Mouse (Mus musculus) heart, postnatal 0 days (tissue): ENCODE measurements at regions not wholly inside any gene's neighbourhood (a gene's known extent, or its start where the extent isn't known, plus 50 kb on each side); places are given as distances from the start of the nearest gene placed in this dataset.

Experiments
- ATAC-seq: fragments of 200-750 bp; cut with Nextera tagmentation; 2 replicates; pipeline ENCODE4 v1.8.0; 2017; ENCODE audit warnings: low read depth, moderate number of reproducible peaks, moderate library complexity; ENCODE audit not compliant: insufficient read depth
- DNase-seq: peaks from one replicate; pipeline ENCODE4 v3.0.0-alpha.2; 2016; ENCODE audit warnings: low spot score
- H3K27ac ChIP-seq: fragments of 300-500 bp; sonication (generic); 2 replicates; pipeline ENCODE4 v1.5.1; 2014; ENCODE audit warnings: low read depth, mild to moderate bottlenecking
- H3K27me3 ChIP-seq: fragments of 300-500 bp; sonication (generic); 2 replicates; pipeline ENCODE4 v1.6.1; 2014; ENCODE audit warnings: low read length, mixed read lengths; ENCODE audit not compliant: control insufficient read depth, insufficient read depth
- H3K36me3 ChIP-seq: fragments of 300-500 bp; sonication (generic); replicated peaks from 2 replicates; pipeline ENCODE4 v1.6.1; 2014; ENCODE audit warnings: low read length, mixed read lengths; ENCODE audit not compliant: control insufficient read depth, insufficient read depth
- H3K4me1 ChIP-seq: fragments of 300-500 bp; sonication (generic); 2 replicates; pipeline ENCODE4 v1.6.1; 2014; ENCODE audit warnings: antibody characterized with exemption; ENCODE audit not compliant: control insufficient read depth, insufficient read depth
- H3K4me2 ChIP-seq: fragments of 300-500 bp; sonication (generic); 2 replicates; pipeline ENCODE4 v1.6.1; 2014; ENCODE audit warnings: low read depth, mild to moderate bottlenecking, low read length, moderate library complexity
- H3K4me3 ChIP-seq: fragments of 300-500 bp; sonication (generic); 2 replicates; pipeline ENCODE4 v1.5.1; 2014; ENCODE audit warnings: low read depth, low read length
- H3K9ac ChIP-seq: fragments of 300-500 bp; sonication (generic); replicated peaks from 2 replicates; pipeline ENCODE4 v1.6.1; 2014; ENCODE audit warnings: low read depth, low read length, mixed read lengths
- H3K9me3 ChIP-seq: fragments of 300-500 bp; sonication (generic); replicated peaks from 2 replicates; pipeline ENCODE4 v1.6.1; 2016; ENCODE audit warnings: low read length; ENCODE audit not compliant: control insufficient read depth
- CTCF ChIP-seq: IDR thresholded peaks from 2 replicates; pipeline ENCODE4 v1.5.1; 2016; ENCODE audit warnings: antibody characterized with exemption, control low read depth, low read depth
- EP300 ChIP-seq: IDR thresholded peaks from 2 replicates; pipeline ENCODE4 v1.6.1; 2016; ENCODE audit warnings: antibody characterized with exemption, low read depth
- WGBS: fragments of 180-500 bp; shearing (Covaris S2); extraction: QIAGEN DNeasy Blood & Tissue Kit; methylation state at CpG from one replicate; pipeline ENCODE4 v1.1.7; 2014; 5-methylcytosine and 5-hydroxymethylcytosine counted together

DNA sequence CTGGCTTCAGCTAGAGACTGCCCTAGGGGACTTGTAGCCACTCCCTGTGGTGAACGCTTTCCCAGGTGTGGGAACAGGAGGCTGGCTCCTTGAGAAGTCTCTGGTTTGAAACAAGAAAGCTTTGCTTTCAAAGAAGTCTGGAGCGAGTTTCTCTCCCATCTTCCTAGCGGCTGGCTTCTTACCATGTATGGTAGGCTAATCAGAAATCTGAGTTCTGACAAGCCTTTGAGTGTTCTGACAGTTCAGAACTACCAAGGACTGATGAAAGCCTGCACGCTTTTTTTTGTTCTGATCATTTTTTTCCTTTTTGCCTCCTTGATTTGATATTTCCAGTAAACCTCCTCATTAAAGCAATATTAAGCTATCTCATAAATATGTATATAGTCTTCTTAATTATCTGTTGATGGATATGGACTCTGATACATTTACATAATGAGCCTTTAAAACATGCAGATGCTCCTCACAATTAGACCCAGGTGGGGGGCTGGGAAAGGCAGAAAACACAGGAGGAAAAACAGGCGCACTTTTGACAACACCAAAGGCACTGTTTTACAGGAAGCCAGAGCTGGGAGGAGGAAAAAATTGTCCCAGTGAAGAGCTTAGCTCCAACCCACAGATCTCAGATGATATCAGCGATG, 95.7 kb upstream of the Plxnc1 start:
- Histone ChIP-seq H3K9ac (no peak overlapping the region), H3K4me1 (no peaks in the 10 kb centered on the region), H3K27ac (no peak overlapping the region), H3K4me3 (no peak overlapping the region), H3K27me3 (no peaks in the 10 kb centered on the region), H3K4me2 (no peak overlapping the region), H3K36me3 (no peaks in the 10 kb centered on the region), H3K9me3 (no peaks in the 10 kb centered on the region)
- DNase-seq = no peak
- no peak for ATAC-seq
- 63% methylated on average over 6 of the region's 6 CpGs for whole genome bisulfite sequencing
- TF ChIP-seq EP300 = no peak
- no peak for TF ChIP-seq CTCF

DNA sequence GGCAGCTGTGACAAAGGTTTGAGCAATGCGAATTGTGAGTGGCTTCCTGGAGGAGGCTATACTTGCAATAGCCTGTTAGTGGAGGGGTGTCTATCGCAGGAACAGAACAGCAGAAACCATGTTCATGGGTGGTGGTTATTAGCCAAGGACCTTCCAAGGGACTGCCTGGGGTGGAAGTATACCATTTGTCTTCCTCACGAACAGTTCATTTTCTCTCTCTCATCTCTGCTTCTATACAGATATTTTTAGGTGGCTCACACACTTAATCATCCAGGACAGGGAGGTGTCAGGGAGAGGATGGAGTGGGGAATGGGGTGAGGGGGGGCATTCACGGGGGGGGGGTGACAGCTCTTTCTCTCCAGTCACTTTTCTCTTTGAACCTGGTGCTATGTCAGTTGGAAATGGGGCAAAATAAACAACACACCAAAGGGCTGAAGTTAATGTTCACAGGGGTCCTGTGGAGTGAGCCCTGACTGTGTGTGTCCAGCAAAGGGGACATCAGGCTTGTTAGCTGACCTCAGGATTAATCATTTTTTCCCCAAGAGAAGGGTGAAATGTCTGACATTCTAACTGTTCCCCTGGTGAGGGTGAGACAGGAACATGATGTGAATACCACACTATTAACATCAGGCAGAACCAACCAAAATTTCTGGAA, 91.5 kb upstream of the Plxnc1 start:
- no peak overlapping the region for H3K27ac ChIP-seq
- H3K4me1 ChIP-seq = no peaks in the 10 kb centered on the region
- H3K9ac ChIP-seq = no peak overlapping the region
- H3K27me3 ChIP-seq = no peaks in the 10 kb centered on the region
- TF ChIP-seq CTCF = no peak
- no peak for TF ChIP-seq EP300
- no peaks in the 10 kb centered on the region for H3K36me3 ChIP-seq
- no peaks in the 10 kb centered on the region for H3K9me3 ChIP-seq
- no peak overlapping the region for H3K4me3 ChIP-seq
- DNase-seq (no peak), ATAC-seq (no peak)
- 67% methylated on average over 4 of the region's 4 CpGs for WGBS
- H3K4me2 ChIP-seq = no peak overlapping the region

DNA sequence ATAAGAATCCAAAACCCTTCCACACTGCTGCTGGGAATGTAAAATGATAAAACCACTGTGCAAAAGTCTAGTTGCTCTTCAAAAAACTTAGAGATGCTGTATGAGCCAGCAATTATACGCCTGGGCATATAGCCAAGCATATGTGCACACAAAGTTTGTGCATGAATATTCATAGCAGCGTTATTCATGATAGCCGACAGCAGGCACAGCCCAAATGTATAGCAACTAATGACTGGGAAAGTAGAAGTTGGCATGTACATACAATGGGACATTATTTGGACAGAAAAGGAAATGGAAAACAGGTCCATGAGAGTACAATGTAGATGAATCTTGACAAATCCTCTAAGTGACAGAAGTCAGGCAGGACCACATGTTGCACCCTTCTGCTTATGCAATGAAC, 90.7 kb upstream of the Plxnc1 start:
- Histone ChIP-seq H3K9ac (no peak overlapping the region), H3K36me3 (no peaks in the 10 kb centered on the region), H3K4me1 (no peaks in the 10 kb centered on the region), H3K9me3 (no peaks in the 10 kb centered on the region), H3K27me3 (no peaks in the 10 kb centered on the region), H3K27ac (no peak overlapping the region), H3K4me3 (no peak overlapping the region), H3K4me2 (no peak overlapping the region)
- TF ChIP-seq EP300 (no peak), CTCF (no peak)
- ATAC-seq (no peak), DNase-seq (no peak)
- 68% methylated on average over 3 of the region's 3 CpGs for WGBS

DNA sequence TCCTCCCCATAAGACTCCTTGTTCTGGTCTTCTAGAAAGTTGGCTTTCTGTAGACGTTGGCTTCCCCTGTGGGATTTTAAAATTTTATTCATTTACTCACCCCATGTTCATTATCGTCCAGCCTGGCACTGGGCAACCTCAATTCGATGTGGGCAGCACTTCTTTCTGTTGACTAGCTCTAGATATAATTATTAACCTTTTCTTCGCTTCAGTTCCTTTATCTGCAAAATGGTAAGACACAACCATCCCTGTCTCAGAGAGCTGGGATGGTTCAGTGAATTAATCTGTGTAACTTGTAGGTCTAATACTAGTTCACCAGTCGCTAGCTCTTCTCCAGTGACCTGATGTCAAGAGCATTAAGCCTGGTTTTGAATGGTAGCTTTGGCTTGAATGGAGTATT, 89.9 kb upstream of the Plxnc1 start:
- ATAC-seq = no peak
- WGBS = 77% methylated on average over 5 of the region's 5 CpGs
- DNase-seq = no peak

DNA sequence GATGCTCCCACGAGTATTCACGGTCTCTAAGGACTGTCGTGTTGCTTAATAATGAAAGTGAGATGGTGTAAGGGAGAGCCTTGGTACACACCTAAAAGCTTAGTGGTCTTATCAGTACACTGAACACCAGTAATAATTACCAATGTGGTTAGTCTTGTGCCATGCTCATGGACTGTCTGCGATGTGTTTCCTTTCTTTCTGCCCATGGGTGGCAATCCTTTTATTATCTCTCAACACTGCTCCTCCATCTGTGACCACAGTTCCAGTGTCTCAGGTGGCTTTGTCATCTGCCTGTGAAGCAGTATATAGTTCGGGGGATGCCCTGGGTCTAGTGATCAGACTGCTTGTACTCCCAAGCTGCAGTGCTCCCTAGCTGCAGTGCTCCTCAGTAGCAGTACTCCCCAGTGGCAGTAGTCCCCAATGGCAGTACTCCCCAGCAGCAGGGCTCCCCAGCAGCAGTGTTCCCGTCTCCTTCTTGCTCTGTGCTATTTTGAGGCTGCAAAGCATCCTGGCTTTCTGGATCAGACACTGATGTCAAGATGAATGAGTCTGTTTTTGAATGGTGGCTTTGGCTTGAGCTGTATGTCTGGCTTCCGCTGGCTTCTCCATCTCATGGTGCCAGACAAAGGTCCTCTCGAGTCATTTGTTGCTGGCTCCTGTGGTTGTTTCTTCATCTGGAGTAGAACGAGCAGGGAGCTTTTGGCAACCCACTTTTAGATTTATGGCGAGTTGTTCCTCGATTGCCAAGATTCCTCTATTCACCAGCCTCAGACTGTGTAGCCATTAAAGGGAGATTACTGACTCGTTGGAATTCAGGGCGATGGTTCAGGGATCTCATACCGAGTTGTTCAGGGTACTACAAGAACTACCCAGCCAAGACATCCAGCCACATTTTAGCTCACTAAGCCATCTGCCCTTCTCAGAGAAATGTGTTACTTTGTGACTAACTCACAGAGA, 88.4 kb upstream of the Plxnc1 start:
- no peak for ATAC-seq
- no peak overlapping the region for H3K4me2 ChIP-seq

More for the DNA sequence above, 89.9 kb upstream of the Plxnc1 start:
- Histone ChIP-seq H3K27ac (no peak overlapping the region), H3K9me3 (no peaks in the 10 kb centered on the region), H3K4me3 (no peak overlapping the region), H3K4me1 (no peaks in the 10 kb centered on the region), H3K4me2 (no peak overlapping the region), H3K9ac (no peak overlapping the region), H3K27me3 (no peaks in the 10 kb centered on the region), H3K36me3 (no peaks in the 10 kb centered on the region)
- TF ChIP-seq CTCF = no peak
- TF ChIP-seq EP300 = no peak

More for the DNA sequence above, 88.4 kb upstream of the Plxnc1 start:
- no peak overlapping the region for H3K4me3 ChIP-seq
- no peak overlapping the region for H3K27ac ChIP-seq
- DNase-seq = no peak
- 75% methylated on average over 14 of the region's 14 CpGs for WGBS
- no peak overlapping the region for H3K9ac ChIP-seq
- no peaks in the 10 kb centered on the region for H3K36me3 ChIP-seq
- H3K27me3 ChIP-seq = no peaks in the 10 kb centered on the region
- TF ChIP-seq EP300 = no peak
- TF ChIP-seq CTCF = no peak
- no peaks in the 10 kb centered on the region for H3K9me3 ChIP-seq
- H3K4me1 ChIP-seq = no peaks in the 10 kb centered on the region
